Mouse (Mus musculus) skeletal muscle tissue, adult 2 months (tissue): ENCODE results near the gene Pigc.
A peak's percentile ranks its signal among the peaks of the same experiment; 100 is the strongest.

Experiments used
- DNase-seq: peaks from one replicate; pipeline ENCODE4 v3.0.0-alpha.2; 2012; ENCODE audit warnings: low read depth, low spot score

The Pigc gene

DNA sequence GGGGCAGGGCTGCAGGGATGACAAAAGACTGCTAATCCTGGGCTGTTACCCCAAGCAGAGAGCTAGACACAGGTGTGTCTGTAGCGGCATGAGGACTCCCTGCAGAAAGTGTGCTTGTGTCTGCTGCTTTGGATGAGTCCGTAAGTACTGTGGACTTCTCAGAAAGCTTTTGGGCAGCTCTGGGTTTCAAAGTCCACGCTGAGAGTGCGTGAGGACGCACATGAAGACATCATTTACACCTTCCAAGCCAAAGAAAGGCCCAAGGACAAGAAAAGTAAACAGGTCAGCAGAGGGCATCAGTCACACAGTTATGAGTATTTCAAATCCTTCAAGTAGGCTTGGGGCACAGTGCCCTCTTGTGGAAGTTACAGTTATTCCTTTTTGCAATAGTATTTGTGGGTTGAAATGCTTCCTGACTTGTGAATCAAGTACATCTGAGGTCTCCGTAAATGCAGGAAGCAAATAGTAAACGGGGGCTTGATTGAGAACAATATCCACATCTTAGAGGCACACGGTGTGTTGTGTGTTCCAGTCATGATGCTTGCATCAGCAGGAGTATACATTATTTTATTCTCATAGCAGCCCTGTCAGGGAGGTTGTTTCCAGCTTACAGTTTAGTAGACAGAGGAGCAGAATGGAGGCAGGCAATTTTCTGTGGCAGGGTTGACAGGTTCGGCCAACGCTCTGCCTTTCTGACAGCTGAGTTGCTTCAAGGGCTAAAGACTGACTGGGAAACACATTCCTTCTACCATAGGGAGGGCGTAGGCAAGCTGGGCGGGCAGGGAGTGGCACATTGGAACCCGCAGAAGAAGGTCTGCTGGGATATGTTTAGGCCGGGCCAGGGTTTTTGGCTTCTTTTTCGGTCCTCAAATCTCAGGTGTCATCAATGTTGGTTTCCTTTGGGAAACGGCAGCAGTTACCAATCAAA lies 7.5 kb downstream of the Pigc start:
- DNase-seq: peak; percentile 77

GRCm38 (mm10) chr1:161977331-161977730 lies 8.3 kb downstream of the Pigc start:
- peak; percentile 29 for DNase-seq

- no peak for DNase-seq
Measured at GRCm38 (mm10) chr1:161978173-161978700, 9.3 kb downstream of the Pigc start.

DNA sequence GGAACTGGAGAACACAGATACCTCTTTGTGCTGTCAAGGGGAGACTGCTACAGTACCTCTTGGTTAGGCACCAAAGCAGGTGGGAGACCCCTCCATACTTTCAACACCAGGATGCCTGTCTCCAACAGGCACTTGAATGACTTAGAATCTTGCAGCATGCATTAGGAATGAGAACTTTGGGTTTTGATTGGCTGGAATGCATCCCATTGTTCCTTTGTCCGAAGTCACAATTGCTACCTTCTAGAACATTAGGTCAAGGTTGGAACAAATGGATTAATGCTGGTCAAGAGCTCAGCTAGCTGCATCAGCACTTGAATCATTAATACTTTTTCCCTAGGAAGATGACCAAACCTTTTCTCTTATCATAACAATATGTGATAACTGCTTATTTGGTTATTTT lies 10.6 kb downstream of the Pigc start, which contains the start of gene 4930558K02Rik:
Gene 4930558K02Rik, minus strand, starts transcription at position 101 of the 400 bp plus-strand sequence.
- no peak for DNase-seq

GRCm38 (mm10) chr1:161980046-161980445 lies 11.1 kb downstream of the Pigc start:
- no peak for DNase-seq

- DNase-seq: no peak
Measured at GRCm38 (mm10) chr1:161980626-161981298, 11.8 kb downstream of the Pigc start.

DNA sequence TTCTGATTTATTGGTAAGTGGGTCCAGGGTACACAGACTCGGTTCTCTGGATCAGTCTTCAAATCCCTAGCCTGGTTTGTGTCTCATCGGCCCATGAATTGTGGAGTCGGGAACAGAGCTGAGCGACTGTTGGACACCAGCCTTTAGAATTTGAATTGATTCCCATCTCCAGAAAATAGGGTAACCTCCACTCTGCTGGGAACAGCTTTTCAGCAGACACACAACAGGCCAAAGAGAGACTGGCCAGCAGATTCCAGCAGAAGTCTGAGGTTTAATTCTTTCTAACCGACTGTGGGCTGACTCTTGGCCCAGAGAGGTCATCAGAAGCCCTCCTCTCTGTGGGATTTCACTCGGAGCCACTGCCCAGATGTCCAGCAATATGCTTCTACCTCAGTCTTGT lies 14.5 kb downstream of the Pigc start:
- DNase-seq: peak; percentile 68

DNA sequence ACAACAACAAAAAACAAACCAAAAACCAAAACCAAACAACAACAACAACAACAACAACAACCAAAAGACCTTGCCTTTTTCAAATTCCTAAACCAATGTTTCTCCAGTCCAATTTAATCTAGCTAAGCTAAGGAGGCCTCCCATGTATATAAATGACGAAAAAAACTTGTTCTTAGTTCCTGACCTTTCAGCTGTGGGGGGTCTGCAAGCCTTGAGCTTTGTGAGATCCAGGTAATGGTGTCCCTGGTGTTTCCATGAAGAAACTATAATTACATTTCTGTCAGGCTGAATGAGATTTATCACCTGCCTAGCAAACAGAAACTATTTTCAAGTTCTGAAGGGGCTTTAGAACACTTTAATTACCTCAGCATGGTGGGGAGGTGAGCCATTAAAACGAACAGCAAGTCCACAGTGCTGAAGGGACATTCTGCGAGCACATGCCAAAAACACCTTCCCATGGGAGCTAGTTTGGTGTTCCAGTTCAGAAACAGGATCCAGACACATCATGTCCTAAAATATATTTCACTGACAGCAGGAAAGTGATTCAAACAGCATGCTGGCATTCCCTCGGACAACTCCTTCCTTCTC lies 15.1 kb downstream of the Pigc start:
- DNase-seq: peak; percentile 79

GRCm38 (mm10) chr1:161990684-161991578 lies 21.9 kb downstream of the Pigc start:
- DNase-seq: no peak

DNA sequence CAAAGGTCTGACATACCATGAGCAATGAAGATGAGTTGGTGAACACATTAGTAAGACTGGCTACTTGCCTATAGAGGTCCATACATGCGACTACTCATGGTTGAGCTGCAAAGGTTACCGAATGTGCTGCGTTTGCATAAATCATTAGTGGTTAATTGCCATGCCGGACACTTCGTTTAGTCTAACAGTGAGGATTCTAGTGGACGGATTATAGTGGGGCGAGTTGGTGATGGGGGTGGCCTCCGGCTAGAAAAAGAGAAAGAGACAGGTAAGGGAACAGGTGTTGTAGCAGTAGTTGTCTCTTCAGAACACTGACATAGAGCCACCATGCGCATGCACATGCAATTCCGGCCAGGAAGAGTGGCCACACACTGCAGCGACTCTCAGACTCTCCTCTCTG lies 22.9 kb downstream of the Pigc start:
- DNase-seq: no peak

DNA sequence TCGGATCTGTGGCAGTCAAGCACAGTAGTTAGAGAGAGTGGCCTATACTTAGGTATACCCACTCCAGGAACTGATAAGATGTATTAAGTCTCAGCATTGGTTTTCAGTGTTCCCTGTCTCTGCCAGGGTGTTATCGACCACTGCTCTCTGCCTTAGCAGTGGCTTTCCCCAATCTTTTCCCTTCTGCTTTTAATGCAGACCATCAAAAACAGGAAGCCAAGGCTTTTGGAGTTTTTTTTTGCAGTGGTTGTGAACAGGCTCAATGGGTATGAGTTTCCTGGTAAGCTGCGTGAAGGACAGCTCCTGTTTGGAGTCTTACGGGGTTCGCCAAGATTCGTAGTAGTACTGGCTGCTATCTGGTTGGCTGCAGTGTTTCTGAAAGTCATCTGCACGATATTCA lies 23.4 kb downstream of the Pigc start:
- no peak for DNase-seq

- no peak for DNase-seq
Measured at GRCm38 (mm10) chr1:161998781-161999180, 29.8 kb downstream of the Pigc start.

GRCm38 (mm10) chr1:161999338-161999737 lies 30.4 kb downstream of the Pigc start:
- DNase-seq: no peak

- peak; percentile 60 for DNase-seq
Measured at GRCm38 (mm10) chr1:161999882-162000371, 30.9 kb downstream of the Pigc start.

GRCm38 (mm10) chr1:162001328-162001727 lies 32.3 kb downstream of the Pigc start:
- DNase-seq: peak; percentile 32

DNA sequence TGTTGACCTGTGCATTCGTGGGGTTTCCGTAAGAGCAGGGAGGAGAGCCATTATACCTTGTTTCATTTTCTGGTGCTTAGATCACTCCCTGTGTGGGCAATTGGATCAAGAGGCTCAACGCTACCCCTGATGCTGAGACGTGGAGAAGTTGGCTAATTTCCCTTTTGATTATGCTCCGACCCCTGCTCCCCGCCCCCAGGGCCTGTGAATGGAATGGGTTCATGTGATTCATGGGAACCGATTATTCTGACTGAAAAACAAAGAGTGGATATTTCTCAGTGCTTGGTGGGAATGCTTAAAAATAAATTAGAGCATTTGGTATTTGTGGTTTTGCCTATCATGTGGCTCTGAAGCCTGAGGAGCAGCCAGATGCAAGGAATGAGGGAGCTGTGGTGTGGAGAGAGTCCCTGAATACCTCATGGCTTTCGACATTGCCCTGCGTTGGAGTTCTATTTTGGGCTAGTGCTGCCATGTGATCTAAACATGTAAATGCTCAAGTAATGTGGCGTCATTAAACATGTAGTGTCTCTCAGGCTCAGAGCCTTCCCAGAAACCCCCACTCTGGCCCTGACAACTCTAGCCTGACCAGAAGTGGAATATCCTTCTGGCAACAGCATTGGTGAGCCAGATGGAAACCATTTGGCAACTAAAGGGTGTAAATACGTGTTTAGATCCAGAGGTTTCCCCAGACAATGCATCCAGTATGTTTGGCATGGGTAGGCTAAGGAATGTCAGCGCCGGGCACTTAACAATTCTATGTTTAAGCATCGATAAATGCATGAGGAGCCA lies 34.9 kb downstream of the Pigc start:
- DNase-seq: no peak

DNA sequence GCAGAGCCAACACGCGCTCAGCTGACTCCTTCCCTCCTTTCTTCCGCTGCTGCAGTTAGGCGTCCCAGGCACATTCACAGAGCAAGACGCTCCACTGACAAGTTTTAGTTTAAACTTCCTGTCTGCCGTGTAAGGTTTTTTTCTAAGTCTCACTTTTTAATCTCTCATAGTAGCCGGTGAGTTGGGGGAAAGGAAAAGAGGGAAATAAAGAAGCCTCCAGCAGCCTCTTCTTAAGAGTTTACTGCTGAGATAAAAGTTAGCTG lies 35.5 kb downstream of the Pigc start:
- DNase-seq: no peak

- DNase-seq: peak; percentile 46
Measured at GRCm38 (mm10) chr1:162004821-162005770, 36.1 kb downstream of the Pigc start.

- no peak for DNase-seq
Measured at GRCm38 (mm10) chr1:162006109-162006508, 37.1 kb downstream of the Pigc start.
